Mouse (Mus musculus) myocyte (in vitro differentiated cells): ENCODE results near the gene Galk2.

Source experiments
- CEBPB ChIP-seq: IDR thresholded peaks from 2 replicates; pipeline ENCODE4 v1.6.1; 2011; ENCODE audit warnings: mild to moderate bottlenecking, moderate library complexity; ENCODE audit not compliant: poor library complexity, insufficient read depth, severe bottlenecking
- MAX ChIP-seq: IDR thresholded peaks from one replicate; pipeline ENCODE4 v1.6.1; 2011; ENCODE audit warnings: low read depth, mild to moderate bottlenecking, control low read depth
- MYOD1 ChIP-seq, 3 experiments: IDR thresholded peaks; one replicate each; pipeline ENCODE4 v1.6.1; 2011; ENCODE audit warnings: control low read depth in 2 of 3, low read depth in 2 of 3, mild to moderate bottlenecking in 2 of 3, moderate library complexity in 1 of 3; ENCODE audit not compliant: insufficient read length in 2 of 3, control insufficient read depth in 1 of 3
- MYOG ChIP-seq, 3 experiments: IDR thresholded peaks; one replicate each; pipeline ENCODE4 v1.6.1; 2011; ENCODE audit warnings: control low read depth in 2 of 3, low read depth in 2 of 3, mild to moderate bottlenecking in 2 of 3; ENCODE audit not compliant: insufficient read length in 2 of 3, control insufficient read depth in 1 of 3, insufficient read depth in 1 of 3
- POLR2A ChIP-seq: IDR thresholded peaks from one replicate; pipeline ENCODE4 v1.6.1; 2011; ENCODE audit warnings: low read depth, mild to moderate bottlenecking, control low read depth, moderate library complexity; ENCODE audit not compliant: insufficient read length

DNA sequence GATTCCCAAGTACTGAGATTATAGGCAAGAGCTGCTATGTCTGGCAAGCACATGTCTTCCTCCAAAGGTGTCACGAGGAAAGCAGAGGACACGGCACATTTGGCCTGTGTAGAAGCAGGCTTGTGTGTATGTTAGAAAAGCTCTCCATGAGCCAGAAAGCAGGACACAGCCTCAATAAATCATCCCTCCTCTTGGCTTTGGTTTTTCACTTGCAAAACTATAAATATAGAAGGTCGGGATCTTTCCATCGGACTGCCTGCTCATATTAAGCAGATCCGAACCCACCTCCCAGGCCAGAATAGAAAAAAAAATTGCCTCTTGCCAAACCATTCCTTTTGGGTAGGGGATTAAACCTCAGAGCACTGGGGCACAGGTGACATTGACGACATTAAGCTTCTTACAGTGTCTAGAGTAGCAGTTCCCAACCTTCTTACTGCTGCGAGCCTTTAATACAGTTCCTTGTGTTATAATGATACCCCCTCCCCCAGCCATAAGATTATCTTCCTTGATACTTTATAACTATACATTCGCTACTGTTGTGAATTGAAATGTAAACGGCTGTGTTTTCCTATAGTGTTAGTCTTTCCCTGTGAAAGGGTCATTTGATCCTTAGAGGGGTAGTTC is 44.8 kb upstream of the Galk2 start:
- TF ChIP-seq MAX (no peak), POLR2A (no peak), MYOG (IDR thresholded peaks at IDR 0.05; ENCODE audit: control insufficient read depth in 1 of 3, insufficient read depth in 1 of 3, insufficient read length in 2 of 3, low read depth in 2 of 3) (no peak), MYOD1 (IDR thresholded peaks at IDR 0.05; ENCODE audit: control insufficient read depth in 1 of 3, insufficient read length in 2 of 3, low read depth in 2 of 3) (no peak), CEBPB (no peak)
